Mouse (Mus musculus): ENCODE results near the gene Cry2. TPM values are rescaled to one million over a fixed set of nuclear protein-coding genes. Genes with fewer than 3 reads are reported as not detected.

Gene Cry2
- polyA plus RNA-seq, 1 experiment from 2014 or later, result 10.0 TPM

GRCm38 (mm10) chr2:92422388-92423135, 11.3 kb downstream of the Cry2 start:
- TF ChIP-seq CTCF (IDR thresholded peaks at IDR 0.05; ENCODE audit: low read depth), result peak; percentile 58
- Histone ChIP-seq H3K9me3 (ENCODE audit: control insufficient read depth) (no peaks in the 10 kb centered on the region), H3K4me1 (replicated peaks; ENCODE audit: control insufficient read depth, insufficient read depth, low read length) (peaks cover 11% of the 10 kb centered on the region), H3K27ac (ENCODE audit: low read depth, low read length) (no peak overlapping the region), H3K9ac (ENCODE audit: low read depth, low read length) (no peak overlapping the region), H3K27me3 (replicated peaks; ENCODE audit: control insufficient read depth, insufficient read depth, low read length) (no peaks in the 10 kb centered on the region), H3K4me3 (ENCODE audit: low read depth, low read length) (no peak overlapping the region), H3K4me2 (replicated peaks; ENCODE audit: low read depth) (no peak overlapping the region), H3K36me3 (ENCODE audit: control insufficient read depth, insufficient read depth) (peaks cover 73% of the 10 kb centered on the region)
- WGBS, result 75% methylated on average over 10 of the region's 10 CpGs
- ATAC-seq, result no peak

- no peak for TF ChIP-seq CTCF (IDR thresholded peaks at IDR 0.05; ENCODE audit: low read depth)
- H3K4me2 ChIP-seq (replicated peaks; ENCODE audit: low read depth), result no peak overlapping the region
- H3K9ac ChIP-seq (ENCODE audit: low read depth, low read length), result no peak overlapping the region
- H3K4me1 ChIP-seq (replicated peaks; ENCODE audit: control insufficient read depth, insufficient read depth, low read length), result peaks cover 11% of the 10 kb centered on the region
- peaks cover 80% of the 10 kb centered on the region for H3K36me3 ChIP-seq (ENCODE audit: control insufficient read depth, insufficient read depth)
- WGBS, result 88% methylated on average over 7 of the region's 7 CpGs
- no peak overlapping the region for H3K27ac ChIP-seq (ENCODE audit: low read depth, low read length)
- H3K4me3 ChIP-seq (ENCODE audit: low read depth, low read length), result no peak overlapping the region
- ATAC-seq, result no peak
- H3K9me3 ChIP-seq (ENCODE audit: control insufficient read depth), result no peaks in the 10 kb centered on the region
- no peaks in the 10 kb centered on the region for H3K27me3 ChIP-seq (replicated peaks; ENCODE audit: control insufficient read depth, insufficient read depth, low read length)
Observed at GRCm38 (mm10) chr2:92421723-92422387, 12.0 kb downstream of the Cry2 start.

- H3K4me2 ChIP-seq (replicated peaks; ENCODE audit: low read depth), result no peak overlapping the region
- no peak for ATAC-seq
- no peaks in the 10 kb centered on the region for H3K9me3 ChIP-seq (ENCODE audit: control insufficient read depth)
- no peaks in the 10 kb centered on the region for H3K27me3 ChIP-seq (replicated peaks; ENCODE audit: control insufficient read depth, insufficient read depth, low read length)
- no peak overlapping the region for H3K27ac ChIP-seq (ENCODE audit: low read depth, low read length)
- 88% methylated on average over 10 of the region's 10 CpGs for WGBS
- H3K4me3 ChIP-seq (ENCODE audit: low read depth, low read length), result no peak overlapping the region
- H3K9ac ChIP-seq (ENCODE audit: low read depth, low read length), result no peak overlapping the region
- peaks cover 96% of the 10 kb centered on the region for H3K36me3 ChIP-seq (ENCODE audit: control insufficient read depth, insufficient read depth)
- no peak for TF ChIP-seq CTCF (IDR thresholded peaks at IDR 0.05; ENCODE audit: low read depth)
- H3K4me1 ChIP-seq (replicated peaks; ENCODE audit: control insufficient read depth, insufficient read depth, low read length), result no peaks in the 10 kb centered on the region
Observed at GRCm38 (mm10) chr2:92411705-92412104, 22.1 kb downstream of the Cry2 start.

DNA sequence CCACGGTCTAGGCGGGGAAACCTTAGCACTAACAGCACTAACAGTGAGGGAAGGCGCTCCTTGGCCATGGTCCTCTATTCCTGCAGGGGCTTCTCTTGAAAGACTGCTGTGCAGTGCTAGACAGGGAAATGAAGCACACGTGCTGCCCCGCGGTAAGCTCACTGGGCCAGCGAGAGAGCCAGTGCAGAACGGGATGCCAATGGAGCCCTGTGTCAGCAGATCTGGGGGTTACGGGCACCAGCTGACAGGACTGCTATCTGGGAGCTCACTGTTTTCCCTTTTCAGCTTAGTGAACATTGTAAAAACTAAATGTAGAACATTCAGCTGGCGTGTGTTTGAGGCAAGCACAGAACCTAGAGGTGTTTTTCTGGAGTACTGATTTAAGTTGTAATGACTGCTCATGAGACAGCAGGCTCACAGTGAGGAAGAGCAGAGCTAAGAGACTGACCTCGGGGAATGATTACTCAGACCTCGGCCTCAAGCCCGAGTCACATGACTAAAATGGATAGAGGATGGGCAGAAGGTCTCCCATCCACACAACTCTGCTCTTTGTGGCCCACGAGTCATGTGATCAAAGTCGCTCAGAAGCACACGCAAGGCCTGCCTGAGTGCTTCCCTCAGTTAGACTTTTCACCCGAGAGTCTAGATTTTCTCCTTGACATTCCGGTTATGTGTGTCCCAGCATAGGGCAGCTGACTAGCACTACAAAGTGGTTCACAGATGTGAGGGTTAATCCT, 25.4 kb downstream of the Cry2 start:
- H3K4me1 ChIP-seq (replicated peaks; ENCODE audit: control insufficient read depth, insufficient read depth, low read length), result no peaks in the 10 kb centered on the region
- no peak overlapping the region for H3K4me2 ChIP-seq (replicated peaks; ENCODE audit: low read depth)
- no peak for ATAC-seq
- no peaks in the 10 kb centered on the region for H3K9me3 ChIP-seq (ENCODE audit: control insufficient read depth)
- 88% methylated on average over 18 of the region's 18 CpGs for WGBS
- no peak for TF ChIP-seq CTCF (IDR thresholded peaks at IDR 0.05; ENCODE audit: low read depth)
- peaks cover 91% of the 10 kb centered on the region for H3K36me3 ChIP-seq (ENCODE audit: control insufficient read depth, insufficient read depth)
- H3K4me3 ChIP-seq (ENCODE audit: low read depth, low read length), result no peak overlapping the region
- H3K27me3 ChIP-seq (replicated peaks; ENCODE audit: control insufficient read depth, insufficient read depth, low read length), result no peaks in the 10 kb centered on the region
- no peak overlapping the region for H3K9ac ChIP-seq (ENCODE audit: low read depth, low read length)
- H3K27ac ChIP-seq (ENCODE audit: low read depth, low read length), result no peak overlapping the region

DNA sequence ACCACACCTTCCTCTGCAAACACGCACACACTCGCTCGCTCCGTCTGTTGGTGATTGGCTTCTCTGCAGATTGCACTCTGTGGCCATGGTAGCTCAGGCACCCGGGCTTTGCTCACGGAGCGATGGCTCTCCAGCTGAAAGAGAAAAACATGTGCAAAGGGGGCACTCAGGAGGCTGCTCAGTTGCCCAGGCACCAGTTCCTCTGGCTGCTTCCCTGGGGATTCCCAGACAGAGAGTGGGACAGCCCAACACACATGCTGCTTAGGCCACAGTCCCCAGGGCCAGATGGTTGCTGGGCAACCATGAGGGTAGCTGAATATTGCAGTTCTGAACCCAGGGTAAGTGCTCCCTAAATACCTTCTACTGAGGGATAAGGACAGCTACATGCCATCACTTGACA, 28.2 kb downstream of the Cry2 start:
- no peak overlapping the region for H3K4me2 ChIP-seq (replicated peaks; ENCODE audit: low read depth)
- no peaks in the 10 kb centered on the region for H3K4me1 ChIP-seq (replicated peaks; ENCODE audit: control insufficient read depth, insufficient read depth, low read length)
- TF ChIP-seq CTCF (IDR thresholded peaks at IDR 0.05; ENCODE audit: low read depth), result no peak
- H3K4me3 ChIP-seq (ENCODE audit: low read depth, low read length), result no peak overlapping the region
- no peak overlapping the region for H3K27ac ChIP-seq (ENCODE audit: low read depth, low read length)
- 86% methylated on average over 7 of the region's 7 CpGs for WGBS
- no peaks in the 10 kb centered on the region for H3K27me3 ChIP-seq (replicated peaks; ENCODE audit: control insufficient read depth, insufficient read depth, low read length)
- no peak overlapping the region for H3K9ac ChIP-seq (ENCODE audit: low read depth, low read length)
- H3K9me3 ChIP-seq (ENCODE audit: control insufficient read depth), result no peaks in the 10 kb centered on the region
- no peak for ATAC-seq
- peaks cover 63% of the 10 kb centered on the region for H3K36me3 ChIP-seq (ENCODE audit: control insufficient read depth, insufficient read depth)

DNA sequence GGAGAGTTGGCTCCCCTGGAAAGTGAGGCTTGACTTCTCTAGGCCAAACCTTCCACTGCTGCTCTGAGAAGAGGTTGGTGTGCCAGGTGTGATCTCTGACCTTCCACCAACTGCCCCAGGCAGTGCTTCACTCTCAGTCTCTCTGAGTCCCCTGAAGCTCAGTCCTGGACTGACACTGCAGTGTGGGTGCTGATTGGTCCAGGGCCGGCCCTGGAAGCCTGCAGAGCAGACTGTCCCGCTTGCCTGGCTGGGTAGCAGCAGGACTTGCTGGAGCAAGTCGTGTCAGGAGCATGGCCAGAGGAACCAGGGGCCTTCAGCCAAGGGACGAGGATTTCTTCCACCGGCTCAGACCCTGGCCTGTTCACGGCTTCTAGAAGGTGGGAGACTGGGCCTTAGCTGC, 29.1 kb downstream of the Cry2 start:
- no peaks in the 10 kb centered on the region for H3K4me1 ChIP-seq (replicated peaks; ENCODE audit: control insufficient read depth, insufficient read depth, low read length)
- H3K27ac ChIP-seq (ENCODE audit: low read depth, low read length), result no peak overlapping the region
- no peak overlapping the region for H3K4me2 ChIP-seq (replicated peaks; ENCODE audit: low read depth)
- 82% methylated on average over 6 of the region's 6 CpGs for WGBS
- peaks cover 54% of the 10 kb centered on the region for H3K36me3 ChIP-seq (ENCODE audit: control insufficient read depth, insufficient read depth)
- no peak overlapping the region for H3K9ac ChIP-seq (ENCODE audit: low read depth, low read length)
- no peak for TF ChIP-seq CTCF (IDR thresholded peaks at IDR 0.05; ENCODE audit: low read depth)
- no peak for ATAC-seq
- H3K27me3 ChIP-seq (replicated peaks; ENCODE audit: control insufficient read depth, insufficient read depth, low read length), result no peaks in the 10 kb centered on the region
- no peak overlapping the region for H3K4me3 ChIP-seq (ENCODE audit: low read depth, low read length)
- H3K9me3 ChIP-seq (ENCODE audit: control insufficient read depth), result no peaks in the 10 kb centered on the region
